Mouse (Mus musculus) layer of hippocampus, adult 9-10 months (tissue): Measurements from ENCODE around the gene Ifna11.
A peak's percentile ranks its signal among the peaks of the same experiment; 100 is the strongest.
"Not testable (repeated sequence)": the region's sequence is repeated elsewhere in the genome, so short reads cannot be mapped to it uniquely, and the experiment has no call there.

Experiments used
- DNase-seq: peaks from one replicate; pipeline ENCODE4 v3.0.0; 2022; ENCODE audit warnings: low spot score

The Ifna11 gene

DNA sequence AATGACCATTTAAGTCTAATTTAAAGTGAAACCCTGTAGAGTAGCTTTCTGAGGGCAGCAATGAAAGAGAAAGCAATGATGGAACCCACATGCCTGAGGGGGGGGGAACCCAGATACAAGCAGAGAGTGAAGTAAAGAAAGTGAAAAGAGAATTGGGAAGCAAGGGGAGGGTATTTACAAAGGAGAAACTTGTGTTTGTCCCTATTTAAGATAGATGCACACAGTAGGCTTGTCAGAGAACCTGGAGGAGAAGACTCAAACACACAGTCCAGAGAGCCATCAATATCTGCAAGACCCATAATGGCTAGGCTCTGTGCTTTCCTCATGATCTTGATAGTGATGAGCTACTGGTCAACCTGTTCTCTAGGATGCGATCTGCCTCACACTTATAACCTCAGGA is at the start of gene Ifna11:
Ifna11 (plus strand) TSS at position 301 of the 400 bp plus-strand sequence.
- DNase-seq: no peak

DNA sequence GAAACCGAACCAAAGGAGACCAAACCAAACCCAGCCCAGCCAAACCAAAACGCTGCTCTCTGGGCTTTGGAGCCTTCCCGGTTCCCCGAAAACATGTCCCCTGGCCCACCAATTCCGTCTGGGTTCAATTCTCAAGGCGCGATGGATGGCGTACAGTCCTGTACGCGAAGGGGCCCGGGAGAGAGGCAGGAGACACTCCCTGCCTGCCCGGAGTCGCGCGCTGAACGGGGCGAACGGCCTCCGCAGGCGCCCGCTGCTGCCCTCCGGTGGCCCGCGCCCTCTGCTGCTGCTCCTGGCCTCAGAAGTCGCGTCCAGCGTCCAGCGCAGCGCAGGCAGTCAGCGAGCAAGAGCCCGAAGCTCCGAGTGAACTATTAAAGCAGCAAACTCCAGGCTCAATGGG is 46.2 kb upstream of the Ifna11 start, which contains the start of gene Gm13290:
Gm13290 (plus strand) TSS at position 301 of the 400 bp plus-strand sequence.
- not testable (repeated sequence) for DNase-seq

DNA sequence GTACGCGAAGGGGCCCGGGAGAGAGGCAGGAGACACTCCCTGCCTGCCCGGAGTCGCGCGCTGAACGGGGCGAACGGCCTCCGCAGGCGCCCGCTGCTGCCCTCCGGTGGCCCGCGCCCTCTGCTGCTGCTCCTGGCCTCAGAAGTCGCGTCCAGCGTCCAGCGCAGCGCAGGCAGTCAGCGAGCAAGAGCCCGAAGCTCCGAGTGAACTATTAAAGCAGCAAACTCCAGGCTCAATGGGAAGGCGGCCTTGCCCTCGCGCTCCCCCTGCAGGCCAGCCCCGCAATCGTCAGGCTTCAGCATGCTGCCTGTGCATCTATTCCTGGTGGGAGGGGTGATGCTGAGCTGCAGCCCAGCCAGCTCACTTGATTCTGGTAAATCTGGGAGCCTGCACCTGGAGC is 43.1 kb upstream of the Ifna11 start, which contains the start of gene Gm13289:
Gm13289 (plus strand) TSS at position 301 of the 400 bp plus-strand sequence.
- not testable (repeated sequence) for DNase-seq

DNA sequence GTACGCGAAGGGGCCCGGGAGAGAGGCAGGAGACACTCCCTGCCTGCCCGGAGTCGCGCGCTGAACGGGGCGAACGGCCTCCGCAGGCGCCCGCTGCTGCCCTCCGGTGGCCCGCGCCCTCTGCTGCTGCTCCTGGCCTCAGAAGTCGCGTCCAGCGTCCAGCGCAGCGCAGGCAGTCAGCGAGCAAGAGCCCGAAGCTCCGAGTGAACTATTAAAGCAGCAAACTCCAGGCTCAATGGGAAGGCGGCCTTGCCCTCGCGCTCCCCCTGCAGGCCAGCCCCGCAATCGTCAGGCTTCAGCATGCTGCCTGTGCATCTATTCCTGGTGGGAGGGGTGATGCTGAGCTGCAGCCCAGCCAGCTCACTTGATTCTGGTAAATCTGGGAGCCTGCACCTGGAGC is 40.2 kb upstream of the Ifna11 start, which contains the start of gene Gm13272:
Gm13272 (plus strand) TSS at position 301 of the 400 bp plus-strand sequence.
- DNase-seq: not testable (repeated sequence)

DNA sequence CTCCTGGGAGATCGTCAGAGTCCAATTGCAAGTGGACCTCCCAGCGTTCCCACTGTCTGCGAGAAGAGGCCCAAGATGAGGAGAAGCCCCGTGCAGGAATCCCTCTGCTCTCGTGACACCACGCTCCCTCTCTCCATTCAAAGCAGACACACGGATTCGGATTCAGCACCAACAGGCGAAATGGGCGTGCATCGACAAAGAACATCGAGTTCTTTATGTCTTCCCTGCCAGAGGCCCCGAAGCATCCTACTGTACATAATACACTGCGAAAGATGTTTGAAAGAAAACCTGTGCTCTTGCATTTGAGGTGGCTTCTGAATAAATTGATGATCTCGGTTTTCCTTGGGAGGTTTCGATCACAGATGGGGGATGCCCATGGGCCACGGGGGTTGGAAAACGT is 39.4 kb upstream of the Ifna11 start:
- not testable (repeated sequence) for DNase-seq

DNA sequence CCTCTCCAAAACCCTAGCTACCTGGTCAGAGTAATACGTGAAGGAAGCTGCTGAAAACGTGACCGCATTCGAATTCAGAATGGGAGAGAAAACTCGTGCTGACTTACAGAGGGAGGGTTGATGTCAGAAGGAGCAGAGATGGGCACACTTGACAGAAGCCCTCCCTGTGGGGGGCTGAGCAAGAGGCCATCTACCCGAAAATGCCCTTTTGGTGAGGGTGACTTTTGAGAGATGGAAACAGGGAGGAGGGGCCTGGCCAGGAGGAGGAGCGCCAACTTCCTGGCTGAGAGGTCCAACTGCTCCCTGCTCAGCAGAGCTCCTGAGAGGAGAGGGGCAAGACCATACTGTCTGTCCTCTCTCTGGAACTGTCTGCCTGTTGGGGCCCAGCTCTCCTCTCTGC is 37.9 kb upstream of the Ifna11 start, which contains the start of gene Ifnz:
Ifnz (plus strand) TSS at position 301 of the 400 bp plus-strand sequence.
- DNase-seq: not testable (repeated sequence)

DNA sequence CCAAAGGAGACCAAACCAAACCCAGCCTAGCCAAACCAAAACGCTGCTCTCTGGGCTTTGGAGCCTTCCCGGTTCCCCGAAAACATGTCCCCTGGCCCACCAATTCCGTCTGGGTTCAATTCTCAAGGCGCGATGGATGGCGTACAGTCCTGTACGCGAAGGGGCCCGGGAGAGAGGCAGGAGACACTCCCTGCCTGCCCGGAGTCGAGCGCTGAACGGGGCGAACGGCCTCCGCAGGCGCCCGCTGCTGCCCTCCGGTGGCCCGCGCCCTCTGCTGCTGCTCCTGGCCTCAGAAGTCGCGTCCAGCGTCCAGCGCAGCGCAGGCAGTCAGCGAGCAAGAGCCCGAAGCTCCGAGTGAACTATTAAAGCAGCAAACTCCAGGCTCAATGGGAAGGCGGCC is 37.4 kb upstream of the Ifna11 start:
- DNase-seq: not testable (repeated sequence)

DNA sequence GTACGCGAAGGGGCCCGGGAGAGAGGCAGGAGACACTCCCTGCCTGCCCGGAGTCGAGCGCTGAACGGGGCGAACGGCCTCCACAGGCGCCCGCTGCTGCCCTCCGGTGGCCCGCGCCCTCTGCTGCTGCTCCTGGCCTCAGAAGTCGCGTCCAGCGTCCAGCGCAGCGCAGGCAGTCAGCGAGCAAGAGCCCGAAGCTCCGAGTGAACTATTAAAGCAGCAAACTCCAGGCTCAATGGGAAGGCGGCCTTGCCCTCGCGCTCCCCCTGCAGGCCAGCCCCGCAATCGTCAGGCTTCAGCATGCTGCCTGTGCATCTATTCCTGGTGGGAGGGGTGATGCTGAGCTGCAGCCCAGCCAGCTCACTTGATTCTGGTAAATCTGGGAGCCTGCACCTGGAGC is 34.4 kb upstream of the Ifna11 start, which contains the start of gene Gm13276:
Gm13276 (plus strand) TSS at position 301 of the 400 bp plus-strand sequence.
- not testable (repeated sequence) for DNase-seq

DNA sequence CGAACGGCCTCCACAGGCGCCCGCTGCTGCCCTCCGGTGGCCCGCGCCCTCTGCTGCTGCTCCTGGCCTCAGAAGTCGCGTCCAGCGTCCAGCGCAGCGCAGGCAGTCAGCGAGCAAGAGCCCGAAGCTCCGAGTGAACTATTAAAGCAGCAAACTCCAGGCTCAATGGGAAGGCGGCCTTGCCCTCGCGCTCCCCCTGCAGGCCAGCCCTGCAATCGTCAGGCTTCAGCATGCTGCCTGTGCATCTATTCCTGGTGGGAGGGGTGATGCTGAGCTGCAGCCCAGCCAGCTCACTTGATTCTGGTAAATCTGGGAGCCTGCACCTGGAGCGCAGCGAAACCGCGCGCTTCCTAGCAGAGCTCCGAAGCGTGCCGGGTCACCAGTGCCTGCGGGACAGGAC is 31.4 kb upstream of the Ifna11 start, which contains the start of gene Gm13277:
Gm13277 (plus strand) TSS at position 231 of the 400 bp plus-strand sequence.
- peak; percentile 58 for DNase-seq

DNA sequence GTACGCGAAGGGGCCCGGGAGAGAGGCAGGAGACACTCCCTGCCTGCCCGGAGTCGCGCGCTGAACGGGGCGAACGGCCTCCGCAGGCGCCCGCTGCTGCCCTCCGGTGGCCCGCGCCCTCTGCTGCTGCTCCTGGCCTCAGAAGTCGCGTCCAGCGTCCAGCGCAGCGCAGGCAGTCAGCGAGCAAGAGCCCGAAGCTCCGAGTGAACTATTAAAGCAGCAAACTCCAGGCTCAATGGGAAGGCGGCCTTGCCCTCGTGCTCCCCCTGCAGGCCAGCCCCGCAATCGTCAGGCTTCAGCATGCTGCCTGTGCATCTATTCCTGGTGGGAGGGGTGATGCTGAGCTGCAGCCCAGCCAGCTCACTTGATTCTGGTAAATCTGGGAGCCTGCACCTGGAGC is 28.5 kb upstream of the Ifna11 start, which contains the start of gene Gm13278:
Gm13278 (plus strand) TSS at position 301 of the 400 bp plus-strand sequence.
- not testable (repeated sequence) for DNase-seq

DNA sequence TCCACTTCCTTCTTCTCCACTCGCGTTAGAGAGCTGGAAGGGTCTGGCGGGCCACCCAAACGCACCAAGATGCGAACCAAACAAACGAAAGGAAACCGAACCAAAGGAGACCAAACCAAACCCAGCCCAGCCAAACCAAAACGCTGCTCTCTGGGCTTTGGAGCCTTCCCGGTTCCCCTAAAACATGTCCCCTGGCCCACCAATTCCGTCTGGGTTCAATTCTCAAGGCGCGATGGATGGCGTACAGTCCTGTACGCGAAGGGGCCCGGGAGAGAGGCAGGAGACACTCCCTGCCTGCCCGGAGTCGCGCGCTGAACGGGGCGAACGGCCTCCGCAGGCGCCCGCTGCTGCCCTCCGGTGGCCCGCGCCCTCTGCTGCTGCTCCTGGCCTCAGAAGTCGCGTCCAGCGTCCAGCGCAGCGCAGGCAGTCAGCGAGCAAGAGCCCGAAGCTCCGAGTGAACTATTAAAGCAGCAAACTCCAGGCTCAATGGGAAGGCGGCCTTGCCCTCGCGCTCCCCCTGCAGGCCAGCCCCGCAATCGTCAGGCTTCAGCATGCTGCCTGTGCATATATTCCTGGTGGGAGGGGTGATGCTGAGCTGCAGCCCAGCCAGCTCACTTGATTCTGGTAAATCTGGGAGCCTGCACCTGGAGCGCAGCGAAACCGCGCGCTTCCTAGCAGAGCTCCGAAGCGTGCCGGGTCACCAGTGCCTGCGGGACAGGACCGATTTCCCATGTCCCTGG is 25.7 kb upstream of the Ifna11 start, which contains the start of gene Gm13275:
Gm13275 (plus strand) TSS at position 552 of the 740 bp plus-strand sequence.
- peak; percentile 42 for DNase-seq

DNA sequence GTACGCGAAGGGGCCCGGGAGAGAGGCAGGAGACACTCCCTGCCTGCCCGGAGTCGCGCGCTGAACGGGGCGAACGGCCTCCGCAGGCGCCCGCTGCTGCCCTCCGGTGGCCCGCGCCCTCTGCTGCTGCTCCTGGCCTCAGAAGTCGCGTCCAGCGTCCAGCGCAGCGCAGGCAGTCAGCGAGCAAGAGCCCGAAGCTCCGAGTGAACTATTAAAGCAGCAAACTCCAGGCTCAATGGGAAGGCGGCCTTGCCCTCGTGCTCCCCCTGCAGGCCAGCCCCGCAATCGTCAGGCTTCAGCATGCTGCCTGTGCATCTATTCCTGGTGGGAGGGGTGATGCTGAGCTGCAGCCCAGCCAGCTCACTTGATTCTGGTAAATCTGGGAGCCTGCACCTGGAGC is 22.7 kb upstream of the Ifna11 start, which contains the start of gene Gm13279:
Gm13279 (plus strand) TSS at position 301 of the 400 bp plus-strand sequence.
- not testable (repeated sequence) for DNase-seq

DNA sequence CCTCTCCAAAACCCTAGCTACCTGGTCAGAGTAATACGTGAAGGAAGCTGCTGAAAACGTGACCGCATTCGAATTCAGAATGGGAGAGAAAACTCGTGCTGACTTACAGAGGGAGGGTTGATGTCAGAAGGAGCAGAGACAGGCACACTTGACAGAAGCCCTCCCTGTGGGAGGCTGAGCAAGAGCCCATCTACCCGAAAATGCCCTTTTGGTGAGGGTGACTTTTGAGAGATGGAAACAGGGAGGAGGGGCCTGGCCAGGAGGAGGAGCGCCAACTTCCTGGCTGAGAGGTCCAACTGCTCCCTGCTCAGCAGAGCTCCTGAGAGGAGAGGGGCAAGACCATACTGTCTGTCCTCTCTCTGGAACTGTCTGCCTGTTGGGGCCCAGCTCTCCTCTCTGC is 20.4 kb upstream of the Ifna11 start, which contains the start of gene Gm13285:
Gm13285 (plus strand) TSS at position 301 of the 400 bp plus-strand sequence.
- DNase-seq: not testable (repeated sequence)

DNA sequence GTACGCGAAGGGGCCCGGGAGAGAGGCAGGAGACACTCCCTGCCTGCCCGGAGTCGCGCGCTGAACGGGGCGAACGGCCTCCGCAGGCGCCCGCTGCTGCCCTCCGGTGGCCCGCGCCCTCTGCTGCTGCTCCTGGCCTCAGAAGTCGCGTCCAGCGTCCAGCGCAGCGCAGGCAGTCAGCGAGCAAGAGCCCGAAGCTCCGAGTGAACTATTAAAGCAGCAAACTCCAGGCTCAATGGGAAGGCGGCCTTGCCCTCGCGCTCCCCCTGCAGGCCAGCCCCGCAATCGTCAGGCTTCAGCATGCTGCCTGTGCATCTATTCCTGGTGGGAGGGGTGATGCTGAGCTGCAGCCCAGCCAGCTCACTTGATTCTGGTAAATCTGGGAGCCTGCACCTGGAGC is 16.8 kb upstream of the Ifna11 start, which contains the start of gene Gm13287:
Gm13287 (plus strand) TSS at position 301 of the 400 bp plus-strand sequence.
- DNase-seq: not testable (repeated sequence)

DNA sequence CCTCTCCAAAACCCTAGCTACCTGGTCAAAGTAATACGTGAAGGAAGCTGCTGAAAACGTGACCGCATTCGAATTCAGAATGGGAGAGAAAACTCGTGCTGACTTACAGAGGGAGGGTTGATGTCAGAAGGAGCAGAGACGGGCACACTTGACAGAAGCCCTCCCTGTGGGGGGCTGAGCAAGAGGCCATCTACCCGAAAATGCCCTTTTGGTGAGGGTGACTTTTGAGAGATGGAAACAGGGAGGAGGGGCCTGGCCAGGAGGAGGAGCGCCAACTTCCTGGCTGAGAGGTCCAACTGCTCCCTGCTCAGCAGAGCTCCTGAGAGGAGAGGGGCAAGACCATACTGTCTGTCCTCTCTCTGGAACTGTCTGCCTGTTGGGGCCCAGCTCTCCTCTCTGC is 14.5 kb upstream of the Ifna11 start, which contains the start of gene Gm13288:
Gm13288 (plus strand) TSS at position 301 of the 400 bp plus-strand sequence.
- not testable (repeated sequence) for DNase-seq

DNA sequence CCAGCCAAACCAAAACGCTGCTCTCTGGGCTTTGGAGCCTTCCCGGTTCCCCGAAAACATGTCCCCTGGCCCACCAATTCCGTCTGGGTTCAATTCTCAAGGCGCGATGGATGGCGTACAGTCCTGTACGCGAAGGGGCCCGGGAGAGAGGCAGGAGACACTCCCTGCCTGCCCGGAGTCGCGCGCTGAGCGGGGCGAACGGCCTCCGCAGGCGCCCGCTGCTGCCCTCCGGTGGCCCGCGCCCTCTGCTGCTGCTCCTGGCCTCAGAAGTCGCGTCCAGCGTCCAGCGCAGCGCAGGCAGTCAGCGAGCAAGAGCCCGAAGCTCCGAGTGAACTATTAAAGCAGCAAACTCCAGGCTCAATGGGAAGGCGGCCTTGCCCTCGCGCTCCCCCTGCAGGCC is 14.0 kb upstream of the Ifna11 start:
- not testable (repeated sequence) for DNase-seq

DNA sequence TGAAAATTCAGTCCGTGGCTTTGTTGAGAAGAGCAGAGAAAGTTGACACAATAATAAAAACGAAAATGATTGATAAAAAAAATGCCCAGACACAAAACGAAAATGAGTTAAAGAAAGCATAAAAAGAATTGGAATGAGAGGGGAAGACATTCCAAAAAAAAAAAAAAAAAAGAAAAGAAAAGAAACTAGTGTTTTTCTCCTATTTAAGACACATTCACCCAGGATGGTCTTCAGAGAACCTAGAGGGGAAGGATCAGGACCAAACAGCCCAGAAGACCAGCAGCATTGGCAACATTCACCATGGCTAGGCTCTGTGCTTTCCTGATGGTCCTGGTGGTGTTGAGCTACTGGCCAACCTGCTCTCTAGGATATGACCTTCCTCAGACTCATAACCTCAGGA is 3.8 kb upstream of the Ifna11 start, which contains the start of gene Ifna7:
Ifna7 (plus strand) TSS at position 301 of the 400 bp plus-strand sequence.
- DNase-seq: no peak

DNA sequence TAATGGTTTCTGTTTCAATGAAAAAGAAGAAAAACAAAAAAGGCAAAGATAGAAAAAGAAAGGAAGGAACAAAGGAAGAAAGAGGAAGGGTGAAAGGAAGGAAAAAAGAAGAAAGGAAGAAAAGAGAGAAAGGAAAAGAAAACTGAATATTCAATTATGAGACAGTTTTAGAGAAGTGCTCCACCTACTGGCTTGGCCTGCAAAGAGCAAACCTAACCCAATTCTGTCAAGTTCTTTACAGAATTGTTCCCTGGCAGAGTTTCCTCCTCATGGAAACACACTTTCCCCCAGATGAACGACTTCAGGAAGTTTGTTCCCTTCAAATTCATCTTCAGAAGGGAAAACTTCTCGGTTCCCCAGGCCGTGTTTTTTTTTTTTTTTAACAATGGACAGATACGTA is 3.2 kb downstream of the Ifna11 start:
- DNase-seq: no peak

DNA sequence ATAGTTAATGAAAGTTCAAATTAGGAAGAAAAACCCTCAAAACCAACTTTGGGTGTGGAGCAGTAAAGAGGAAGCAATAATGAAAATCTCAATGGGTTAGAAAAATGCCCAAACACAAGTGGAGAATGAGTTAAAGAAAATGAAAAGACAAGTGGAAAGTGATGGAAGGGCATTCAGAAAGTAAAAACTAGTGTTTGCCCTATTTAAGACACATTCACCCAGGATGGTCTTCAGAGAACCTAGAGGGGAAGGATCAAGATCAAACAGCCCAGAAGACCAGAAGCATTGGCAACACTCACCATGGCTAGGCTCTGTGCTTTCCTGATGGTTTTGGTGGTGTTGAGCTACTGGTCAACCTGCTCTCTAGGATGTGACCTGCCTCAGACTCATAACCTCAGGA is 7.4 kb downstream of the Ifna11 start, which contains the start of gene Ifna6:
Ifna6 (plus strand) TSS at position 301 of the 400 bp plus-strand sequence.
- not testable (repeated sequence) for DNase-seq

DNA sequence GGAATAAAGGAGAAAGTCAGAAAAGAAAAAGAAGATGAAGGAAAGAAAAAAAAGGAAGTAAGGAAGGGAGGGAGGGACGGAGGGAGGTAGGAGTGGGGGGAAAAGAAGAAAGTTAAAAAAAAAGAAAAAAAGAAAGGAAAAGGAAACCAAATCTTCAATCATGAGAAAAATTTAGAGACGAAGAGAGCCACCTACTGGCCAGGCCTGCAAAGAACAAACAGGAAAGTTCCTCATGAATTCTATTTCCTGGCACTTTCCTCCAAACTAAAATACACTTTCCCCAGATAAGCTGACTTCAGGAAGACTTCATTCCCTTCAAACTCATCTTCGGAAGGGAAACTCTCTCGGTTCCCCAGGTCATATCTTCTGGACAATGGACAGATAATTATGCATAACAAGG is 10.8 kb downstream of the Ifna11 start:
- DNase-seq: no peak

DNA sequence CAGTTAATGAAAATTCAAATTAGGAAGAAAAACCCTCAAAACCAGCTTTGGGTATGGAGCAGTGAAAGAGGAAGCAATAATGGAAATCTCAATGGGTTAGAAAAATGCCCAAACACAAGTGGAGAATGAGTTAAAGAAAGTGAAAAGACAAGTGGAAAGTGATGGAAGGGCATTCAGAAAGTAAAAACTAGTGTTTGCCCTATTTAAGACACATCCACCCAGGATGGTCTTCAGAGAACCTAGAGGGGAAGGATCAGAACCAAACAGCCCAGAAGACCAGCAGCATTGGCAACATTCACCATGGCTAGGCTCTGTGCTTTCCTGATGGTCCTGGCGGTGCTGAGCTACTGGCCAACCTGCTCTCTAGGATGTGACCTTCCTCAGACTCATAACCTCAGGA is 15.5 kb downstream of the Ifna11 start, which contains the start of gene Ifna5:
Ifna5 (plus strand) TSS at position 301 of the 400 bp plus-strand sequence.
- not testable (repeated sequence) for DNase-seq

DNA sequence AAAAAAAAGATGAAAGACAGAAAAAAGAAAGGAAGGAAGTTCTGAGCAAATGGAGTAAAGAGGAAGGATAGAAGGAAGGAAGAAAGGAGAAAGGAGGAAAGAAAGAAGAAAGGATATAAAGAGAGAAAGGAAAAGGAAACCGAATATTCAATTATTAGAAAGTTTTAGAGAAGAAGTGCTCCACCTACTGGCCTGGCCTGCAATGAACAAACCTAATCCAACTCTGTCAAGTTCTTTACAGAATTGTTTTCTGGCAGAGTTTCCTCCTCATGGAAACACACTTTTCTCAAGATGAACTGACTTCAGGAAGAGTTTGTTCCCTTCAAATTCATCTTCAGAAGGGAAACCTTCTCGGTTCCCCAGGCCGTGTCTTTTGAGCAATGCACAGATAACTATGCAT is 19.1 kb downstream of the Ifna11 start:
- DNase-seq: no peak
